Comparison of ENCODE assay signal across 8 mouse cellular contexts in genomic region chr3:52267293-52267651, GRCm38 (mm10). TPM values are rescaled to one million over a fixed set of nuclear protein-coding genes. Genes with fewer than 3 reads are reported as not detected.
DNase-seq lines count a peak whose midpoint lies in the region; ATAC-seq and TF ChIP-seq lines count a peak whose summit lies in the region.

No protein-coding gene starts in this region.

- H3K9ac ChIP-seq in hindbrain, embryonic 11.5 days (ENCODE audit: low read depth, low read length) = peak overlapping the region; percentile 61; the same call in 1 of the 2 replicates
- peak overlapping the region; percentile 70 for H3K9ac ChIP-seq in lung, embryonic 16.5 days (ENCODE audit: low read length)

- H3K27me3 ChIP-seq in hindbrain, embryonic 11.5 days (ENCODE audit: control insufficient read depth, insufficient read depth, low read length) = peaks cover 34% of the 10 kb centered on the region
- peaks cover 3% of the 10 kb centered on the region; the same call in 1 of the 2 replicates for H3K27me3 ChIP-seq in lung, embryonic 16.5 days (ENCODE audit: control insufficient read depth, insufficient read depth, low read depth, low read length)
- no peaks in the 10 kb centered on the region for H3K27me3 ChIP-seq in splenic B cell, adult 2 months (ENCODE audit: control insufficient read depth, insufficient read depth, low read length, poor library complexity, severe bottlenecking)

- peak overlapping the region; percentile 85 for H3K4me3 ChIP-seq in bone marrow macrophage, adult 2 months (ENCODE audit: insufficient read depth, low read length)
- peak overlapping the region; percentile 77 for H3K4me3 ChIP-seq in hindbrain, embryonic 11.5 days (ENCODE audit: low read depth, low read length)
- H3K4me3 ChIP-seq in lung, embryonic 16.5 days (ENCODE audit: low read length) = peak overlapping the region; percentile 87

- ATAC-seq in hindbrain, embryonic 11.5 days (ENCODE audit: low FRiP score) = no peak
- ATAC-seq in lung, embryonic 16.5 days (ENCODE audit: low read depth) = no peak

- WGBS in hindbrain, embryonic 11.5 days = under 1% methylated on average over 15 of the region's 15 CpGs
- under 1% methylated on average over 15 of the region's 15 CpGs for WGBS in lung, embryonic 16.5 days

- no peaks in the 10 kb centered on the region for H3K9me3 ChIP-seq in hindbrain, embryonic 11.5 days (ENCODE audit: control insufficient read depth, low read length)
- H3K9me3 ChIP-seq in lung, embryonic 16.5 days (ENCODE audit: control insufficient read depth, low read length) = no peaks in the 10 kb centered on the region

- no peaks in the 10 kb centered on the region for H3K36me3 ChIP-seq in hindbrain, embryonic 11.5 days (ENCODE audit: control insufficient read depth, insufficient read depth, low read length)
- peaks cover 2% of the 10 kb centered on the region; the same call in 1 of the 2 replicates for H3K36me3 ChIP-seq in lung, embryonic 16.5 days (ENCODE audit: control insufficient read depth, insufficient read depth, low read length)
- H3K36me3 ChIP-seq in splenic B cell, adult 2 months (ENCODE audit: control insufficient read depth, insufficient read depth, low read length, poor library complexity, severe bottlenecking) = peaks cover 2% of the 10 kb centered on the region; the same call in 1 of the 2 replicates

- TF ChIP-seq POLR2A in bone marrow macrophage, adult 2 months (IDR thresholded peaks at IDR 0.05; ENCODE audit: borderline replicate concordance, low read depth, low read length) = no peak

- peak; percentile 4 for DNase-seq in embryo, embryonic 10 days (ENCODE audit: low spot score)
- no peak for DNase-seq in embryo, embryonic 9.5 days (ENCODE audit: extremely low spot score)
- DNase-seq in hindbrain, embryonic 11.5 days (ENCODE audit: low spot score) = no peak
- peak; percentile 57 for DNase-seq in splenic B cell, adult 2 months (ENCODE audit: low read depth, low spot score)
- no peak for DNase-seq in urinary bladder, adult 2 months (ENCODE audit: low spot score)
- no peak for DNase-seq in frontal cortex, postnatal 14 days (ENCODE audit: low spot score in 2 of 2)

- H3K4me1 ChIP-seq in bone marrow macrophage, adult 2 months (ENCODE audit: control insufficient read depth, insufficient read depth, low read length) = peaks cover 5% of the 10 kb centered on the region; the same call in 1 of the 2 replicates
- H3K4me1 ChIP-seq in hindbrain, embryonic 11.5 days (replicated peaks; ENCODE audit: control insufficient read depth, insufficient read depth, low read length) = peaks cover 2% of the 10 kb centered on the region; the same call in 1 of the 2 replicates
- peaks cover 15% of the 10 kb centered on the region for H3K4me1 ChIP-seq in lung, embryonic 16.5 days (replicated peaks; ENCODE audit: control insufficient read depth, insufficient read depth, low read length)

- no peak overlapping the region for H3K27ac ChIP-seq in bone marrow macrophage, adult 2 months (ENCODE audit: insufficient read depth, low read depth, low read length)
- H3K27ac ChIP-seq in hindbrain, embryonic 11.5 days (ENCODE audit: low read depth, low read length) = no peak overlapping the region
- no peak overlapping the region; the same call in 1 of the 2 replicates for H3K27ac ChIP-seq in lung, embryonic 16.5 days (ENCODE audit: low read length)

- no peak for TF ChIP-seq CTCF in bone marrow macrophage, adult 2 months (IDR thresholded peaks at IDR 0.05; ENCODE audit: low read depth, low read length)

- H3K4me2 ChIP-seq in hindbrain, embryonic 11.5 days (replicated peaks; ENCODE audit: low read depth, low read length) = peak overlapping the region; percentile 93
- peak overlapping the region; percentile 92 for H3K4me2 ChIP-seq in lung, embryonic 16.5 days (ENCODE audit: low read depth, low read length)

RNA-seq across cellular contexts. Expression of gene Foxo1, which starts 0.9 kb away (rescaled TPM):
- 5.6 and 6.2 TPM in 2 replicates for polyA plus RNA-seq in bone marrow macrophage, adult 2 months (2012; ENCODE audit: insufficient read depth, insufficient read length, missing spikeins)
- polyA plus RNA-seq in hindbrain, embryonic 11.5 days (2014; fragmentation: Nextera tagmentation; extraction: Ambion mirVana) = 3.8 and 4.0 TPM in 2 replicates
- 4.3 and 4.8 TPM in 2 replicates for polyA plus RNA-seq in lung, embryonic 16.5 days (2015; fragmentation: Nextera tagmentation; extraction: Ambion mirVana)
- polyA plus RNA-seq in urinary bladder, adult 2 months (2012; rRNA removed) = 8.2 and 12.4 TPM in 2 replicates

Comparison
In these comparisons a context has a peak if more than half of its experiments do, and no peak if none do; other contexts are left out.
1. DNase-seq: peak in embryo, embryonic 10 days (single experiment) and splenic B cell, adult 2 months (single experiment); none in embryo, embryonic 9.5 days (single experiment), hindbrain, embryonic 11.5 days (single experiment), urinary bladder, adult 2 months (single experiment) and frontal cortex, postnatal 14 days (0 of 2).
2. Peak in every context shown above with its lines, with median percentiles within 50 percentile points of each other: H3K4me3 ChIP-seq.